Mouse (Mus musculus): ENCODE measurements at regions not wholly inside any gene's neighbourhood (a gene's known extent, or its start where the extent isn't known, plus 50 kb on each side); places are given as distances from the start of the nearest gene placed in this dataset.

DNA sequence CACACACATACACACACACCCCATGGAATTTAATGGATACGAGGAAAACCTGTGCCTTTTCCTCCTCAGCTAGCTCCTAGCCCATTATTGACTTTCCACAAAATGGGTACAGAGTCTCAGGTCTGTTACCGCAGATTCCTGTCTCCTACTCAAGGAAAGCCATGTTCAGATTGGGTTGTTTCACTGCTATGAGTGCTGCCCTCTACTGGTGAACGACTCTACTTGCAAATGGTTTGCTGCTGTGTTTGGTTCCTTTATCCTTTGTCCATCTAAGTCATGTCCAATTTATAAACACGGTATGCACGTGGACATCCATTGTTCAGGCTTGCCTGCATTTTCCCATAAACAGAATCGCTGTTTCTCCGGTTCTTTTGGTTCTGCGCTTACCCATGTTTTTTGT, 144.4 kb upstream of the Acsl4 start:
- TF ChIP-seq GATA1 (IDR thresholded peaks at IDR 0.05; ENCODE audit: borderline replicate concordance, low read length) (no peak), FLI1 (IDR thresholded peaks at IDR 0.05; ENCODE audit: low read length) (no peak)

Data from megakaryocyte, embryonic 14.5 days (primary cell).